Mouse (Mus musculus): ENCODE data around the gene Lmo3. TPM values are rescaled to one million over a fixed set of nuclear protein-coding genes. Genes with fewer than 3 reads are reported as not detected.

Lmo3 gene
- total and polyA plus RNA-seq, 2 experiments from 2014 or later = 0.16 TPM; not detected in 1

DNA sequence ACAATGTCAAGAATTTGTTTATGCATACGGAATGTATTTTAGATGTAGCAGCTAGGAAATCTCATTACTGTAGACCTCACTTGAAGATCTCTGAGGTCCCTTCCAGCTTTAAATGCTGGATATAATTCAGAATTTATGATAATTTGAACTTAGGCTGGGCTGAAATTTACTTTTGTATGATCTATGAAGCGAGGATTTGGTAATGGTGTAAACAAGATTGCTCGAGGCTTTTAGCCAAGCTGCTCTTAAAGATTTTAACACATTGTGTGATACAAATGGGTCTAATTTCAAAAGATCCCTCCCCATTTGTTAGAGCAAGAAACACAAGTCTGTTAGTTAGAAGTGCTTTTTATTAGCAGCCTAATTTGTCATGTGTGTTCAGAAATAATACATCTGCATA is 144.4 kb downstream of the Lmo3 start:
- Histone ChIP-seq H3K36me3 (replicated peaks; ENCODE audit: control insufficient read depth, insufficient read depth, low read length) (no peaks in the 10 kb centered on the region), H3K4me1 (ENCODE audit: control insufficient read depth, insufficient read depth) (no peaks in the 10 kb centered on the region), H3K4me2 (ENCODE audit: low read depth, low read length) (no peak overlapping the region), H3K9me3 (replicated peaks; ENCODE audit: control insufficient read depth, low read length) (no peaks in the 10 kb centered on the region), H3K27me3 (ENCODE audit: control insufficient read depth, insufficient read depth, low read length) (no peaks in the 10 kb centered on the region), H3K27ac (ENCODE audit: low read depth) (no peak overlapping the region), H3K4me3 (ENCODE audit: low read depth, low read length) (no peak overlapping the region), H3K9ac (replicated peaks; ENCODE audit: low read depth, low read length) (no peak overlapping the region)
- DNase-seq (ENCODE audit: low spot score) = no peak
- 56% methylated on average over 3 of the region's 3 CpGs for WGBS
- no peak for ATAC-seq (ENCODE audit: insufficient read depth, low read depth)
- TF ChIP-seq EP300 (IDR thresholded peaks at IDR 0.05; ENCODE audit: low read depth) (no peak), CTCF (IDR thresholded peaks at IDR 0.05; ENCODE audit: low read depth) (no peak)

DNA sequence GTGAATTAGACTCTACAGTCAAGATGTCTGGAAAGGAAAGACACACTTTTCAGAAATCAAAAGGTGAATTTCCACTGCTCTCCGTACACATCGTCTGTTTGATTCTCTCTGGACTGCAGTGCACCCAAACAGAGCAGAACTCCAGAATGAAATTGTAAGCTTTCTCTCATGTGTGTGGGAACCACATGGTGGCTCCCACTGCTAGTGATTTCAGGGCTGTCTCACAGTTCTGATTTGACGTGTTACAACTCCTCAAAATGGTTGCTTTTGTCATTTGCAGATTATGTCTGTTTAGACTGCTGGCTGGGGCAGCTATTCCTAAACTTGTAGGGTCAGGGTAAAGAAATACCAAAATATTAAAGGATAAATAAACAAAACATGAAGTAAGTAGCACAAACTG is 145.0 kb downstream of the Lmo3 start:
- DNase-seq (ENCODE audit: low spot score) (no peak), ATAC-seq (ENCODE audit: insufficient read depth, low read depth) (no peak)
- Histone ChIP-seq H3K4me1 (ENCODE audit: control insufficient read depth, insufficient read depth) (no peaks in the 10 kb centered on the region), H3K27ac (ENCODE audit: low read depth) (no peak overlapping the region), H3K9ac (replicated peaks; ENCODE audit: low read depth, low read length) (no peak overlapping the region), H3K36me3 (replicated peaks; ENCODE audit: control insufficient read depth, insufficient read depth, low read length) (no peaks in the 10 kb centered on the region), H3K27me3 (ENCODE audit: control insufficient read depth, insufficient read depth, low read length) (no peaks in the 10 kb centered on the region), H3K4me2 (ENCODE audit: low read depth, low read length) (no peak overlapping the region), H3K4me3 (ENCODE audit: low read depth, low read length) (no peak overlapping the region), H3K9me3 (replicated peaks; ENCODE audit: control insufficient read depth, low read length) (no peaks in the 10 kb centered on the region)
- 63% methylated on average over 3 of the region's 3 CpGs for WGBS
- TF ChIP-seq EP300 (IDR thresholded peaks at IDR 0.05; ENCODE audit: low read depth) (no peak), CTCF (IDR thresholded peaks at IDR 0.05; ENCODE audit: low read depth) (no peak)

DNA sequence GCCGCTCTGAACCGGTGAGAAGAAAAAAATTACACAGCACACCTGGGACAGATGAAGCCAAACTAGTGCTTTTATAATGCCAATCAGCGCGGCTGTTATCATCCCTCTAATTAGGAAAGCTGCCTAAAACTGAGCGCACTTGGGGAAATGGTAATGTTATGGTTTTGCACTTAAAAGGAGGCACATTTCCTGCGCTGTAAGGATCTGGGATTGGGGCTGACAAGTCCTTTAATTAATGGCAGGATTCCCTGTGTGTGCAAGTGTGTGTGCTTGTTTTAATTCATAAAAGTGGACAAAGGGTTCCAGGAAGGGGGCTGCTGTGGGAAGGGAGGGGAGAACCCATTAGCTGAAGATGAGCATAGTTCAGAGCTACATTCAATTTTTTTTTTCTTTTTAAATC is 154.4 kb downstream of the Lmo3 start:
- no peak for TF ChIP-seq CTCF (IDR thresholded peaks at IDR 0.05; ENCODE audit: low read depth)
- no peak for TF ChIP-seq EP300 (IDR thresholded peaks at IDR 0.05; ENCODE audit: low read depth)
- no peak for DNase-seq (ENCODE audit: low spot score)
- no peak overlapping the region for H3K27ac ChIP-seq (ENCODE audit: low read depth)

DNA sequence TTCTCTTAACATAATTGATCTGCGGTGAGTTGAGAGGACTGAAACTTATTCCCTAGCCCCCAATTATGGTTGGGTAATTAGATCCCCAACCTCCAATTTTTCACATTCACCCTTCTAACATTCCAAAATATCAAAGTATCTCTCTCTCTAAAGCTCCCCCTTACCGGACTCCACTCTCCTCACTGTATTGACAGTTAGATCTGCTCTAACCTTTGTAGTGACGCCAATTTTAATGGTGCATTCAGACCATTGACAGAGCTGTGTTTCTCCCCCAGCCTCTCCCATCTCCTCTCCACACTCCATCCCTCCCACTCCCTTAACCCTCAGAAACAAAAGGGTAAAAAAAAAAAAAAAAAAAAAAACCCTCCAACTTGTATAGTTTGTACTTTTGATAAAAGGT is 154.9 kb downstream of the Lmo3 start:
- ATAC-seq (ENCODE audit: insufficient read depth, low read depth) = no peak
- 51% methylated on average over 3 of the region's 3 CpGs for WGBS

More for the DNA sequence above, 154.4 kb downstream of the Lmo3 start:
- no peak for ATAC-seq (ENCODE audit: insufficient read depth, low read depth)
- H3K4me2 ChIP-seq (ENCODE audit: low read depth, low read length) = no peak overlapping the region
- H3K9me3 ChIP-seq (replicated peaks; ENCODE audit: control insufficient read depth, low read length) = no peaks in the 10 kb centered on the region
- no peaks in the 10 kb centered on the region for H3K36me3 ChIP-seq (replicated peaks; ENCODE audit: control insufficient read depth, insufficient read depth, low read length)
- WGBS = 36% methylated on average over 6 of the region's 6 CpGs
- no peak overlapping the region for H3K4me3 ChIP-seq (ENCODE audit: low read depth, low read length)
- peaks cover 1% of the 10 kb centered on the region; the same call in 1 of the 2 replicates for H3K4me1 ChIP-seq (ENCODE audit: control insufficient read depth, insufficient read depth)
- no peak overlapping the region for H3K9ac ChIP-seq (replicated peaks; ENCODE audit: low read depth, low read length)
- no peaks in the 10 kb centered on the region for H3K27me3 ChIP-seq (ENCODE audit: control insufficient read depth, insufficient read depth, low read length)

DNA sequence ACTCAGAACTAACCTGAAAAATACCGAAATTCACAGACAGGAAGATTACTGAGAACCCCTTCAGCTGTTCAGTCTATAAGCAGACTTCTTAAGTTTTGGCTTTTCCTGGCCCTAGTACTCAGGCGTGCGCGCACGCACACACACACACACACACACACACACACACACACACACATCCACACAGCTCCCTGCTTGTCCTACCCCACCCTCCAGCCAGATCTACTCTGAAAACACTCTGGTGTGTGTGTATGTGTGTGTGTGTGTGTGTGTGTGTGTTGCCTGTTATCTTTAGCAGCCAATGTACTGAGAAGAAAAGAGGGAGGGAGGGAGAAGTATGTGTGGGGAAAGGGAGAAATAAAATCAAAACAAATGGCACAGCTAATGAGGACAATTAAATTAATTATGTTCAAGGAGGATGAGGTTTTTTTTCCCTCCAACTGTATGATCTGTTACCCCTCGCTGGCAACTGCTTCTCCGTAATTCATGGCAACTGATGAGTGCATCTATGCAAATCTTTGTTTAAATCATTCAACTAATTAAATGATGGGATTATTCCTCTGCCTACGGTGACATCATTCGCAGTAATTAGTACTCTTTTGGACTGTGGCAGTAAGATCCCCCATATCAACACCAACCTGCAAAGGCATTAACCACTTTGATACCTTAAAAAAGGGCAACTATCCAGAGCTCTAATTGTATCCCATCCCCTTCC is 157.1 kb downstream of the Lmo3 start:
- no peaks in the 10 kb centered on the region for H3K9me3 ChIP-seq (replicated peaks; ENCODE audit: control insufficient read depth, low read length)
- 0 out of 2 replicates have a peak, but pooled peaks cover 8% of the 10 kb centered on the region for H3K27me3 ChIP-seq (ENCODE audit: control insufficient read depth, insufficient read depth, low read length)
- ATAC-seq (ENCODE audit: insufficient read depth, low read depth) = no peak
- DNase-seq (ENCODE audit: low spot score) = no peak
- no peak for TF ChIP-seq EP300 (IDR thresholded peaks at IDR 0.05; ENCODE audit: low read depth)
- no peak for TF ChIP-seq CTCF (IDR thresholded peaks at IDR 0.05; ENCODE audit: low read depth)
- no peak overlapping the region for H3K4me2 ChIP-seq (ENCODE audit: low read depth, low read length)
- H3K27ac ChIP-seq (ENCODE audit: low read depth) = no peak overlapping the region
- no peaks in the 10 kb centered on the region for H3K36me3 ChIP-seq (replicated peaks; ENCODE audit: control insufficient read depth, insufficient read depth, low read length)
- H3K4me1 ChIP-seq (ENCODE audit: control insufficient read depth, insufficient read depth) = peaks cover 13% of the 10 kb centered on the region; the same call in 1 of the 2 replicates
- 62% methylated on average over 9 of the region's 9 CpGs for WGBS
- no peak overlapping the region for H3K9ac ChIP-seq (replicated peaks; ENCODE audit: low read depth, low read length)
- no peak overlapping the region for H3K4me3 ChIP-seq (ENCODE audit: low read depth, low read length)

More for the DNA sequence above, 154.9 kb downstream of the Lmo3 start:
- Histone ChIP-seq H3K27me3 (ENCODE audit: control insufficient read depth, insufficient read depth, low read length) (0 out of 2 replicates have a peak, but pooled peaks cover 2% of the 10 kb centered on the region), H3K4me1 (ENCODE audit: control insufficient read depth, insufficient read depth) (peaks cover 6% of the 10 kb centered on the region; the same call in 1 of the 2 replicates), H3K4me2 (ENCODE audit: low read depth, low read length) (no peak overlapping the region), H3K4me3 (ENCODE audit: low read depth, low read length) (no peak overlapping the region), H3K27ac (ENCODE audit: low read depth) (no peak overlapping the region), H3K9me3 (replicated peaks; ENCODE audit: control insufficient read depth, low read length) (no peaks in the 10 kb centered on the region), H3K9ac (replicated peaks; ENCODE audit: low read depth, low read length) (no peak overlapping the region), H3K36me3 (replicated peaks; ENCODE audit: control insufficient read depth, insufficient read depth, low read length) (no peaks in the 10 kb centered on the region)
- DNase-seq (ENCODE audit: low spot score) = no peak
- no peak for TF ChIP-seq EP300 (IDR thresholded peaks at IDR 0.05; ENCODE audit: low read depth)
- no peak for TF ChIP-seq CTCF (IDR thresholded peaks at IDR 0.05; ENCODE audit: low read depth)
